Mouse (Mus musculus): ENCODE data around the gene Zbtb5.
"Not testable (repeated sequence)": the region's sequence is repeated elsewhere in the genome, so short reads cannot be mapped to it uniquely, and the experiment has no call there.

Gene Zbtb5

DNA sequence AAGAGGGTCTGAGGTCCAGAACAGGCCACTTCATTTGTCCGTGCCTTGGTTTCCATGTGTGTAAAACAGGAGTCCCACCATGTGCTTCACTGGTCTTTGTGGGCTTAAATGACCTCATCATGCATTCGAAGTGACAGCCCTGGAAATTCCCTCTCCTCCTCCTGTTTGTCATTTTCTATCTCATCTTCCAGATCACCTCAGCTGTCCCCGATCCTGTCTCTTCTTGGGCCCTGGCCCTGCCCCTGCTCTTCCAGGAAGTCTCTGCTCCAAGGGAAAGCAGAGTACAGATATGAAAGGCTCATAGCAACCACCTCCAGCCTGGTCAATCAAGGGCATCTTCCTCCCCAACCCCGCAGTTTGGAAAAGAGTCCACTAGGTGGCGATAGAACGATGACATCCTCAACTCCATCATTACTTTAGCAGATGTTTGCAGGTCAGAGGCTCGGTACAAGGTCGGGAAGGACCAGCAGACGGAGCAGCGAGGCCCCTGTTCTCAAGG is 41.6 kb downstream of the Zbtb5 start:
- peak; percentile 56 for DNase-seq (ENCODE audit: low spot score)

- no peak for DNase-seq (ENCODE audit: low spot score)
Observed at GRCm38 (mm10) chr4:44970056-44970455, 42.2 kb downstream of the Zbtb5 start.

GRCm38 (mm10) chr4:44967402-44967801 is 44.8 kb downstream of the Zbtb5 start:
- DNase-seq (ENCODE audit: low spot score), result no peak

- no peak for DNase-seq (ENCODE audit: low spot score)
Observed at GRCm38 (mm10) chr4:44965736-44966135, 46.5 kb downstream of the Zbtb5 start.

GRCm38 (mm10) chr4:44965175-44965574 is 47.0 kb downstream of the Zbtb5 start:
- DNase-seq (ENCODE audit: low spot score), result no peak

DNA sequence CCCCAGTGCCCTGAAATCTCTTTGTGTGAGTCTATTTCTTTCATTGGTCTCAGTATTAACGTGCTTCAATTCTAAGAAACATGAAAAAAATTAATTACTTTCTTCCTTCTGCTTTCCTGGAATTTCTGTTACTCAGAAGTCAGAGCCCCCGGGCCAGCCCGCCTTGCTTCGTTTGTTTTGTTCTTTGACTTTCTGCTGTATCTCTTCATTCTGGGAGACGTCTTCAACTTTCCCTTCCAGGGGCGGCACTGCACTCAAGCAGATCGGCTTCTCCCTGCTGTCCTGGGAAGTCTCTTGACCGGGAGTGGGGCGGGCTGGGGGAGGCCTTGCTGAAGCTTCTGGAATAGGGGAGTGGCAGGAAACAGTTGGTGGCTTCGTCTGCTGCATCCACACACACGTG is 49.1 kb downstream of the Zbtb5 start:
- no peak for DNase-seq (ENCODE audit: low spot score)

GRCm38 (mm10) chr4:44959220-44959619 is 53.0 kb downstream of the Zbtb5 start:
- DNase-seq (ENCODE audit: low spot score), result no peak

DNA sequence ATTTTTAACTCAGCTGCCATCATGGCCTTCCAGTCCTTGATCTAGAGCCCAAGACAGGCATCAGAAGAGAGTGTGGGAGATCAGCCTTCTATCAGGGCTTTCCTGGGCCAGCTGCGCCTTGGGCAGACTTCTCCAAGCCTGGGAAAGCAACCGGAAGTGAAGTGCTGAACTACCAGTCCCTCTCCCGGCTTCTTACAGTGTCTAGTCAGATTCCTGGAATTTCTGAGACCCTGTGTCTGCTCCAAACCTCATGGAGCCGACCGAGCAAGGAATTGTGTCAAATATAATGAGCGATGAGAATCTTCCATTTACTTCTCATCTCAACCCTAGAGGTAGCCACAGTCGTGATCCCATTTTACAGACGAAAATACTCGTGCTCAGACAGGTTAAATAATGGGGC is 53.4 kb downstream of the Zbtb5 start:
- DNase-seq (ENCODE audit: low spot score), result no peak

GRCm38 (mm10) chr4:44953041-44953440 is 59.2 kb downstream of the Zbtb5 start:
- DNase-seq (ENCODE audit: low spot score), result no peak

GRCm38 (mm10) chr4:44948314-44948713 is 63.9 kb downstream of the Zbtb5 start:
- DNase-seq (ENCODE audit: low spot score), result no peak

DNA sequence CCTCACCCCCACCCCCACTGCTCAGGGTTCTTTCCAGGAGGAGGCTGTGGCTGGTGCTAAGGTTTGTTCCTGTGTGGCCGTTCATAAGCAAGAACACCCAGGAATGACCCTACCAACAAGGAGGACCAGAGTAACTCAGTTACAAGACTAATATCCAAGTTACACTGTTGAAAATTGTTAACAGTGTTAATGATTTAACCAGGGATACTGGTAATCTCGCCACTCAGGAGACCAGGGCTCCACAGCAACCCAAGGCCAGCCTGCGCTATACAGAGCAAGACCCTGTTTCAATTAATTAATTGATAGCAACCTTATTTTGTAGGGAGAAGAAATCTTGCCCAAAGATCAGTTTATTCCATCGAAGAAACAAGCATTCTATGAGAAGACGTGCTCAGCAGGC is 64.7 kb downstream of the Zbtb5 start:
- no peak for DNase-seq (ENCODE audit: low spot score)

DNA sequence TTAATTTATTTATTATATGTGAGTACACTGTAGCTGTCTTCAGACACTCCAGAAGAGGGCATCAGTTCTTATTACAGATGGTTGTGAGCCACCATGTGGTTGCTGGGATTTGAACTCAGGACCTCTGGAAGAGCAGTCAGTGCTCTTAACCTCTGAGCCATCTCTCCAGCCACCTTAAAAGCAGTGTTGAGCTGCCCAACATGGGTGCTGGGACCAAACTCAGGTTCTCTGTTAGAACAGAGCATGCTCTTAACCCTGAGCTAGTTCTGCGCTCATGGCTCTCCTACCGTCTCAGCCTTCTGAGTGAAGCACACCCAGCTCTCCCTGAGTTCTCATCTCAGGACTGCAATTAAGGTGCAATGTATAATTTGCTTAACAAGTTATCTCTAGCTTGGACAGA is 66.1 kb downstream of the Zbtb5 start:
- not testable (repeated sequence) for DNase-seq (ENCODE audit: low spot score)

GRCm38 (mm10) chr4:44944426-44945075 is 67.7 kb downstream of the Zbtb5 start:
- no peak for DNase-seq (ENCODE audit: low spot score)

GRCm38 (mm10) chr4:44943480-44943879 is 68.7 kb downstream of the Zbtb5 start:
- peak; percentile 68 for DNase-seq (ENCODE audit: low spot score)

- DNase-seq (ENCODE audit: low spot score), result no peak
Observed at GRCm38 (mm10) chr4:44942237-44942636, 70.0 kb downstream of the Zbtb5 start.

Data from yolk sac, embryonic 10.5 days (tissue).